Mouse (Mus musculus): ENCODE measurements around the gene Fsd2. TPM values are rescaled to one million over a fixed set of nuclear protein-coding genes. Genes with fewer than 3 reads are reported as not detected.
A peak's percentile ranks its signal among the peaks of the same experiment; 100 is the strongest.

Fsd2 gene
- total RNA-seq (2021) = 1 to 10 TPM in 1 of 2 experiments, under 1 TPM in 1; 0.66 to 6.2 TPM
- long read RNA-seq, experiment 1, partial matches to known transcripts = 4 of 5 reads
- long read RNA-seq, experiment 1, other reads (novel, unspliced or antisense) = 1 of 5 reads
- long read RNA-seq, experiment 2, partial matches to known transcripts = 3 of 5 reads
- long read RNA-seq, experiment 2, other reads (novel, unspliced or antisense) = 1 of 5 reads

GRCm38 (mm10) chr7:81566892-81567291 lies at the start of gene Fsd2:
TSS of gene Fsd2 (minus strand) at chr7:81566944.
- no peak for DNase-seq (ENCODE audit: low spot score in 2 of 2)

DNA sequence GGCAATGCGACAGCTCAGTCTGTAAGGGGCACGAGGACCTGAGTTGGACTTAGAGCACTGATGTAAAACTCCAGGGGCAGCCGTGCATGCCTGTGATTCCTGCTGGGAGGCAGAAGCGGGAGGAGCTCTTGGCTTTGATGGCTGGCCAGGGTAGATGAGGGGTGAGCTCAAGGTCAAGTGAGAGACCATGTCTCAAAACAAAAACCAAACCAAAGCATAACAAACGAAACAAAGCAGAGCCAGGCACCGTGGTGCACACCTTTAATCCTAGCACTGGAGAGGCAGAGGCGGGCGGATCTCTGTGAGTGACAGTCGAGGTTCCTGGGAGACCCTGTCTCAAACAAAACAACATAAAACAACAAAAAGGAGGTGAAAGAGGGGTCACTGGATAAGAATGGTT lies 48.3 kb upstream of the Fsd2 start:
- DNase-seq (ENCODE audit: low spot score in 2 of 2) = no peak

DNA sequence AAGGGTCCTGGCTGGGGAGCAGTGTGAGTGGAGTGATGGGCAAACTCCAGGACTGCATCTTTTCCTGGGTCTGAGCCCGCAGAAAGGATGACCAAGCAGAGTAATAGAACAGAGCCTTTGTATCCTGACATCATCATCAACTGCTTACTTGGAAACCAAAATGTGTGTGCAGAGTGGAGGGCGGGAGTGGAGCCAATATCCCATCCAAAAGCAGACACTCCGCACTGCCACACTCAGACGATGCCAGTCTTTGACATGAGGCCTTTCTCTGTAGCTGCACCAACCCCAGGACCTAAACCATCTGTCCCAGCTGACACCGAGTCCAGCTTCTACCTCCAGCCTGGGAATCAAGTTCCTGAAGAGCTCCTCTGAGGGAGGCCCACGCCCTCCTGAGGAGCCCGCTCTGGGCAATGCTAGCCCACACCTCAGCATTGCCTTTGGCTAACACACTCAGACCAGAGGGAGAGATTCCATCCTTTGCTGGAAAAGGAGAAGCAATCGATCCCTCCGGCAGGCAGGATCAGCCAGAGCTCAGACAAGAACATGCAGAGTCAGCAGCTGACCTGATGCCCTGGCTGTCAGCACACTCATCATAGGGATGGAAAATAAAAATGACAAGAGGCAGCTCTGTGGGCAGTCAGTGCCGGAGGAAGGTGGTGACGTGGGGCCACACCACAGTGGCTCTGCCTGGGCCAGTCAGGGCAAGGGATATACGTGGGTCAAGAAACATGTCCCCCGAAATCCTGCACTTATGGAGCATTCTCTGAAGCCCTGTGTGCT lies 46.3 kb upstream of the Fsd2 start:
- no peak for DNase-seq (ENCODE audit: low spot score in 2 of 2)

GRCm38 (mm10) chr7:81610125-81610524 lies 43.4 kb upstream of the Fsd2 start:
- no peak for DNase-seq (ENCODE audit: low spot score in 2 of 2)

GRCm38 (mm10) chr7:81606452-81606851 lies 39.7 kb upstream of the Fsd2 start:
- DNase-seq (ENCODE audit: low spot score in 2 of 2) = no peak

DNA sequence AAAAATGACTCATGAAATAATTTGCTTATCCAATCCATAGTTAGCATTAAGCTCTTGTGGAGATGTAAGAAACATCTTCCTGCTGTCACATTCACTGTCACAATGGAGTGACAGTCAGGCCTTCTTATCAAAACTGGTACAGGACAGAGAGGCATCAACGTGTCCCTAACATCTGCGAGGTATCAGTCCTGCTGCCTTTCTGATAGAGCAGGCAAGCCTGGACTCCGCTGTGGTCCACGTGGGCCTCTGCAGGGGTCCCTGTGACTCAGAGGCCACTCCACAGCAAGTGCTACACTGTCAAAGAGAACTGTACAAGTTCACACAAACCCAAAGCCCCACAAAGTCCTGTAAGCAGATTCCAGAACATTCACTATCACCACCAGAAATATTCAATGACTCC lies 38.7 kb upstream of the Fsd2 start:
- DNase-seq (ENCODE audit: low spot score in 2 of 2) = no peak

GRCm38 (mm10) chr7:81604991-81605390 lies 38.2 kb upstream of the Fsd2 start:
- no peak for DNase-seq (ENCODE audit: low spot score in 2 of 2)

DNA sequence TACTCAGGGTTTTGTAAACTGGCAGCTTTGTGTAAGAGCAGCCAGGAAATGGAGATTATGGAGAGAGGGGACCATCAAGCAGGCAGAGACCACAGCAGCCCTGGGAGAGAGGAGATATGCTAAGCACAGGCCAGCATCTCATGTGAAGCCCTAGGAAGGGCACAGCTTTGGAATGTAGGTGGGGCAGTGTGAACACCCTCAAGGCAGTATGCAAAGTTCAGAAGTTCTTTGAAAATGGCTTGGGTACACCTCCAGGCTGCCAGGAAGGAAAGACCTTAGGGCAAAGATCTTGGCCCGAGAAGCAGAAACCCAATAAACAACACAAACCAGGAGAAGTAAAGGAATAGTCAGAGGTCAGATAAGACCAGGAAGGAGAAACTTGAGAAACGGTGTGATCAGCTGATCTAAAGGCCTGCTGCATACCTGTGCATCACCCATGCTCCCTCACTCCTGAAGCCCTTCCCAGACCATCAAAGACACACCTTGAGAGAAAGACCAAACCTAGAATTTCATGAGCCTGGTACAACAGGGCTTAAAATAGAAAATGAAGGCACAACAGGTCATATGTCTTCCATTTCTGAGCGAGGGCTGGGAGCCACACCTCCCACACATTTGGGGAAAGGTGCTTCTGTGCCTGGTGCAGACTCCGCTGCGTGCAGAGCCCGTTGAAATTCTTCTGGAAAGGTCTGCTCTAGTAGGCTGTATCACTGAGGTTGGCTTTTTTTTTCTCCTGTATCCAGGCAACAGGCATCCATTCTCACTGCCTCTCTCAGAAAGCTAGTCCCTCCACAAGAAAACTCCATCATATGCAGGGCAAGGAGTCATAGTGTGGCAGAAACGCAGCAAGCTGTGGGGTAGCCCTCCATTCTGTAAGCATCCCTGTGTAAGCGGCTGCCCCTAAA lies 32.9 kb upstream of the Fsd2 start:
- no peak for DNase-seq (ENCODE audit: low spot score in 2 of 2)

- no peak for DNase-seq (ENCODE audit: low spot score in 2 of 2)
Measured at GRCm38 (mm10) chr7:81597660-81598059, 30.9 kb upstream of the Fsd2 start.

GRCm38 (mm10) chr7:81596086-81596485 lies 29.3 kb upstream of the Fsd2 start:
- no peak for DNase-seq (ENCODE audit: low spot score in 2 of 2)

- DNase-seq (ENCODE audit: low spot score in 2 of 2) = no peak
Measured at GRCm38 (mm10) chr7:81595056-81595455, 28.3 kb upstream of the Fsd2 start.

GRCm38 (mm10) chr7:81593387-81593786 lies 26.6 kb upstream of the Fsd2 start:
- no peak for DNase-seq (ENCODE audit: low spot score in 2 of 2)

- DNase-seq (ENCODE audit: low spot score in 2 of 2) = no peak
Measured at GRCm38 (mm10) chr7:81592686-81593085, 25.9 kb upstream of the Fsd2 start.

DNA sequence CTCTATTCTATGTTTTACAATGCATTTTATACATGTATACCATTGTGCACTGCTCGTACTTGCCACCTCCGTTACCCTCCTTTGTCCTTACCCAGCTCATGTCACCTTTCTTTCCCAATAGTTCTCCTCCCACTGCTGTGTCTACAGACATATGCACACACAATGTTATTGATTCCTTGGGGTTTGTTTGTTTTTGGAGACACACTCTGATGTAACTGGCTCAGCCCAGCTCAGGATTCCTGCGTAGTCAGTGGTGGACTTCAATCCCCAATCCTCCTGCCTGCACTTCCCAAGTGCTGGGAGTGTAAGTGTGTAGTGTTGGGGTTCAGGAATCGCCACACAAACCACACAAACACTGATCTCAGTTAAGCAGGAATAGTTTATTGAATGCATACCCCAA lies 20.5 kb upstream of the Fsd2 start:
- no peak for DNase-seq (ENCODE audit: low spot score in 2 of 2)

GRCm38 (mm10) chr7:81585326-81585725 lies 18.6 kb upstream of the Fsd2 start:
- DNase-seq (ENCODE audit: low spot score in 2 of 2) = no peak

GRCm38 (mm10) chr7:81583512-81583911 lies 16.8 kb upstream of the Fsd2 start:
- no peak for DNase-seq (ENCODE audit: low spot score in 2 of 2)

DNA sequence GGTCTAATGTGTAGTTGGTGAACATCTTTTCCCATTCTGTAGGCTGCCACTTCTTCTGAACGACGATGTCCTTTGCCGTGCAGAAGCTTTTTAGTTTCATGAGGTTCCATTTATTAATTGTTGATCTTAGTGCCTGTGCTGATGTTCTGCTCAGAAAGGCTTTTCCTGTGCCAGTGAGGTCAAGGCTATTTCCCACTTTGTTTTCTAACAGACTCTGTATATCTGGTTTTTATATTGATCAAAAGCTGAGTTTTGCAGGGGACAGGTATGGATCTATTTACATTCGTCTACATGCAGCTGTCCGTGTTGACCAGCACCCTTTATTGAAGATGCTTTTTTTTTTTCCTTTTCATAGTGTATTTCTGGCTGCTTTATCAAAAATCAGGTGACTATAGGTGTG lies 12.6 kb upstream of the Fsd2 start:
- DNase-seq (ENCODE audit: low spot score in 2 of 2) = no peak

- DNase-seq (ENCODE audit: low spot score in 2 of 2) = no peak
Measured at GRCm38 (mm10) chr7:81578413-81578812, 11.7 kb upstream of the Fsd2 start.

DNA sequence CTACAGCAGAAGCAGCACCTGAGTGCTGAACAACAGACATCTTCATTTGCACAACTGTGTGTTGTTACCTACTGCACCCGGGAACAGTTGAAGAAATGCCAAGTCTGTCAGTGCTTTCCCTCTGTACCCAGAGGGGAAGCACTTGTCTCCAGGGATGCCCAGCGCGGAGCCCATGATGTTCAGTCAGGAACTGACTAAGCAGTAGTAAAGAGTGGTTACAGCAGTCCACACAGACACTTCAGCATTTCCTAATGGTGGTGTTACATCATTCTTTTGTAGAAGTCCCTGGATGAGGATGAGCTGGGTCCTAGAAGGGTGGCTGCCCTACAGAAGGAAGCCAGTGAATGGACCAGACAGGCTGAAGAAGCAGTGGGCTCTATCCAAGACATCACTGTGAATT lies 11.1 kb upstream of the Fsd2 start:
- DNase-seq (ENCODE audit: low spot score in 2 of 2) = no peak

- no peak for DNase-seq (ENCODE audit: low spot score in 2 of 2)
Measured at GRCm38 (mm10) chr7:81575606-81576005, 8.9 kb upstream of the Fsd2 start.

DNA sequence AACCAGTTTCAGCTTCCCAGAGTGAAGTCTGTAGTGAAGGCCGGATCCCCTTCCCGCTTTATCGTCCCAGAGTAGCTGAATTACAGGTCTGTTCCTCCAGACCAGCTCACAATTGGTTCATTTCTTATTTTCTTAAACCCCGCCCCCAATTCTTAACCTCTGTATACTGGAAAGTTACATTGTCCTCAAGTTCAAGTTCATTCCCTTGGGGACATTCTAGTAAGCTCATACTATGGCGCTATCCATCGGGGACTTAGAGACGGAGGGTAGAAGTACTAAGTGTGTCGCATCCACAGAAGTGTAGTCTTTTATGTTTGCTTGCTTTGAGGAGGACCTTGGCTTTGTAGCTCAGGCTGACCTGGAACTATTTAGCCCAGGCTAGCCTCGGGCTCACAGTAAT lies 7.1 kb upstream of the Fsd2 start:
- DNase-seq (ENCODE audit: low spot score in 2 of 2) = no peak

DNA sequence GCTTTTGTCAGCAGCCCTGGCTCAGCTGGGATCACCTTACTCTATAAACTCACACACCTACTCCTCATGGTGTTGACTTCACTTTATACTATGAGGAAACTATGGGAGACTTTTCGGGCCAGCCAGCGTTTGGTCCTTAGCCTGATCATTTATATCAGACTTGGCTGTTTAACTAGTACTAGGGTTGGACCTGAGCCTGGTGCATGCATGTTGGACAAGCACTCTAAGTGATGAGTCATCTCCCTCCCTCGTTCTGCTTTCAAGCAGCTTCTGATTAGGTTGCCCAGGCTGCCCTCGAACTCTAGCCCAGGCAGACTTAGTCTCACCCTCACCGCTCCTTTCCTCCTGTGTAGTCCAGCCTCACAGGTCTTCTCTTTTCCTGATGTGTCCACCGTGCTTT lies 6.7 kb upstream of the Fsd2 start:
- peak in 1 of 2 experiments; percentile 16 for DNase-seq (ENCODE audit: low spot score in 2 of 2)
